Mouse (Mus musculus) CH12.LX (cell line): ENCODE measurements at regions not wholly inside any gene's neighbourhood (a gene's known extent, or its start where the extent isn't known, plus 50 kb on each side); places are given as distances from the start of the nearest gene placed in this dataset.

Experiments
- CHD2 ChIP-seq: IDR thresholded peaks from 2 replicates; pipeline ENCODE4 v1.6.1; 2011; ENCODE audit warnings: low read length, improper control_type of control experiment
- CTCF ChIP-seq, 2 experiments: IDR thresholded peaks in 1 of 2; conservative IDR thresholded peaks in 1 of 2; 2 replicates each; pipeline ENCODE4 v1.5.1; 2011 to 2012; ENCODE audit warnings: low read depth in 2 of 2, low read length in 2 of 2, improper control_type of control experiment in 1 of 2, inconsistent platforms in 1 of 2, mild to moderate bottlenecking in 1 of 2, moderate library complexity in 1 of 2
- E2F4 ChIP-seq: IDR thresholded peaks from 2 replicates; pipeline ENCODE4 v1.6.1; 2011; ENCODE audit warnings: low read depth, low read length, improper control_type of control experiment; ENCODE audit not compliant: insufficient replicate concordance
- EP300 ChIP-seq: IDR thresholded peaks from 2 replicates; pipeline ENCODE4 v1.6.1; 2011; ENCODE audit warnings: low read length, improper control_type of control experiment
- MXI1 ChIP-seq: IDR thresholded peaks from 2 replicates; pipeline ENCODE4 v1.6.1; 2011; ENCODE audit warnings: mild to moderate bottlenecking, low read depth, low read length, improper control_type of control experiment

DNA sequence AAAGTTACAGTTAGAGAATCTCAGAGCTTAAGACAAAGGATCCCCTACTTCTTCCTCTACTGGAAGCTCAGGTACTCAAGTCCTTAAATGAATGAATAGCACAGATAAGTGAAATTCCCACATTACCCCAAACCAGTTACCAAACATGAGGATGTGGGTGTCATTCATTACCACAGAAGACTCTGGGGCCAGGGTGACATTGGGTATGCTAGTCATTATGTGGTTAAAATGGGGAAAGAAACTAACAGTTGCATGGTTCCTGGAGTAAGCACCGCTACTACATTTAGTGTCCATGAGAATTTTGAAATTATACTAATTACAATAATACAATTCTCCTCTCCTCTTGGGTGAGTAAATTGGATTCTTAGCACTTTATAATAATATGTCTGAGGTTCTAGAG lies 142.9 kb upstream of the Thbs1 start:
- no peak for TF ChIP-seq E2F4
- no peak for TF ChIP-seq CTCF (conservative IDR thresholded peaks at IDR 0.05 in 1 of 2, IDR thresholded peaks at IDR 0.05 in 1 of 2; ENCODE audit: low read depth in 2 of 2, low read length in 2 of 2)
- TF ChIP-seq MXI1 = no peak
- TF ChIP-seq EP300 = no peak
- TF ChIP-seq CHD2 = no peak
